Mouse (Mus musculus) liver, embryonic 14.5 days (tissue): ENCODE measurements at regions not wholly inside any gene's neighbourhood (a gene's known extent, or its start where the extent isn't known, plus 50 kb on each side); places are given as distances from the start of the nearest gene placed in this dataset.

Experiments used
- CTCF ChIP-seq: IDR thresholded peaks from 2 replicates; pipeline ENCODE4 v1.5.1; 2016; ENCODE audit warnings: antibody characterized with exemption, low read depth, control low read depth
- EP300 ChIP-seq: IDR thresholded peaks from 2 replicates; pipeline ENCODE4 v1.6.1; 2016; ENCODE audit warnings: antibody characterized with exemption, low read depth

DNA sequence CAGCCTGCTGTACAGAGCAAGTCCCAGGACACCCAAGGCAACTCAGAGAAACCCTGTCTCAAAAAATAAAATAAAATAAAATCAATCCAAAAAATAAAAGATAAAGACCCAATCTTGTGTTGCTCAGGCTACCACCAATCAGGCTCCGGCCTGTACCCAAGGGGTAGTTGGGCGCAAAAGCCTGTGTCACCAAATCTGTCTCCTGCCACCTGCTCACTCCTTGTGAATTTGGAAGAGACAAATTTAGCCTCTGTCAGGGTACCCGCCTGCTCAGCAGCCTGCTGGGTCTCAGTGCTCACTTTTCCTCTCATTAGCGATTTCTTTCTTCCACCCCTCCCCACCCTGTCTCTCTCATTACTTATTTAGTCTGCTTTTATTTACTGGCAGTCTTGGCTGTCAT lies 54.6 kb downstream of the Sox4 start:
- TF ChIP-seq CTCF (no peak), EP300 (no peak)
